In the genomic region with DNA sequence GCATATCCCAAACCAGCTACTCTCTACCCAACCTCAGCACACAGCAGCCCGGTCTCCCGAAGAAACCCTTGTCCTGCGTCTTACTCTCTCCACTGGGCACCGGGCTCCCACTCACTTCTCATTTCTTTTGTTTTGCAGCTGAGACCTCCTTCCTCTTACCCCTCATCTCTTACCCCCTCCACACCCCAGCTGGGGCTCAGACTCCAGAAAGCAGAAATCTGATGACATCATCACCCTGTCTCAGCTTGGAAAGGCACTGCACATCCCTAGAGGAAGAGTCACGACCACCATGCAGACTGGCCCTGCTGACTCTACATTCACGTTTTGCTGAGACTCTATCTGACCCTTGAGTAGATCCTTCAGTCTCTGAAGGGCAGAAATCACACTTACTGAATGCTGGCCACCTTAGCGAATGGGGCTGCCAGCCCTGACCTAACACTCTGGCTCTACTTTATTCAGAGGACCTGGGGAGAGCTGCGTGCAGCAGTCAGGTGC, we compare ENCODE assay signal across 8 mouse cellular contexts. TPM values are rescaled to one million over a fixed set of nuclear protein-coding genes. Genes with fewer than 3 reads are reported as not detected.
DNase-seq lines count a peak whose midpoint lies in the region; ATAC-seq and TF ChIP-seq lines count a peak whose summit lies in the region.

No protein-coding gene starts in this region.

- TF ChIP-seq POLR2A in spleen, adult 2 months (IDR thresholded peaks at IDR 0.05; ENCODE audit: low read depth, low read length): no peak

- DNase-seq in spleen, adult 2 months (ENCODE audit: low read depth in 1 of 2, low spot score in 2 of 2): no peak
- no peak for DNase-seq in spleen, postnatal 4 days (ENCODE audit: low spot score in 2 of 2)
- DNase-seq in limb, embryonic 10.5 days (ENCODE audit: low spot score): no peak
- no peak for DNase-seq in left cerebral cortex, postnatal 36 days (ENCODE audit: low spot score in 2 of 2)
- DNase-seq in right cerebral cortex, adult 2 months (ENCODE audit: low spot score in 2 of 2): no peak

- H3K36me3 ChIP-seq in spleen, adult 2 months (ENCODE audit: control insufficient read depth, insufficient read depth, low read length): peaks cover 28% of the 10 kb centered on the region
- peaks cover 47% of the 10 kb centered on the region for H3K36me3 ChIP-seq in embryonic facial prominence, embryonic 13.5 days
- peaks cover 52% of the 10 kb centered on the region for H3K36me3 ChIP-seq in limb, embryonic 10.5 days
- peaks cover 40% of the 10 kb centered on the region for H3K36me3 ChIP-seq in neural tube, embryonic 12.5 days

- WGBS in spleen, adult 2 months: 5% methylated on average over 8 of the region's 8 CpGs
- WGBS in embryonic facial prominence, embryonic 13.5 days: 43% methylated on average over 8 of the region's 8 CpGs
- 50% methylated on average over 8 of the region's 8 CpGs for WGBS in limb, embryonic 10.5 days
- WGBS in neural tube, embryonic 12.5 days: 38% methylated on average over 8 of the region's 8 CpGs

- H3K4me2 ChIP-seq in embryonic facial prominence, embryonic 13.5 days: peak overlapping the region; percentile 71
- peak overlapping the region; percentile 76 for H3K4me2 ChIP-seq in neural tube, embryonic 12.5 days (replicated peaks)

- intact Hi-C loops in left cerebral cortex, postnatal 36 days (cut with DNase I): loop anchor here (1.0 to 5.0 kb wide), 3 partner anchors 43 to 198 kb away; a partner anchor contains a TSS

- peaks cover 7% of the 10 kb centered on the region; the same call in 1 of the 2 replicates for H3K4me1 ChIP-seq in spleen, adult 2 months (ENCODE audit: control insufficient read depth, insufficient read depth, insufficient read length)
- H3K4me1 ChIP-seq in embryonic facial prominence, embryonic 13.5 days: peaks cover 47% of the 10 kb centered on the region
- peaks cover 57% of the 10 kb centered on the region for H3K4me1 ChIP-seq in limb, embryonic 10.5 days
- H3K4me1 ChIP-seq in neural tube, embryonic 12.5 days: peaks cover 33% of the 10 kb centered on the region

- peak overlapping the region; percentile 94 for H3K27ac ChIP-seq in spleen, adult 2 months (ENCODE audit: insufficient read depth, low read length)
- peak overlapping the region; percentile 90; the same call in 1 of the 2 replicates for H3K27ac ChIP-seq in embryonic facial prominence, embryonic 13.5 days
- peak overlapping the region; percentile 89 for H3K27ac ChIP-seq in limb, embryonic 10.5 days
- peak overlapping the region; percentile 76; the same call in 1 of the 2 replicates for H3K27ac ChIP-seq in neural tube, embryonic 12.5 days

- no peak for TF ChIP-seq CTCF in spleen, adult 2 months (IDR thresholded peaks at IDR 0.05; ENCODE audit: extremely low read depth, insufficient read depth, insufficient read length, insufficient replicate concordance)

- H3K9me3 ChIP-seq in embryonic facial prominence, embryonic 13.5 days: no peaks in the 10 kb centered on the region
- H3K9me3 ChIP-seq in limb, embryonic 10.5 days (replicated peaks): no peaks in the 10 kb centered on the region; the same call in 1 of the 2 replicates
- 0 out of 2 replicates have a peak, but pooled peaks cover 3% of the 10 kb centered on the region for H3K9me3 ChIP-seq in neural tube, embryonic 12.5 days

- H3K27me3 ChIP-seq in spleen, adult 2 months (ENCODE audit: control insufficient read depth, insufficient read depth, low read length): no peaks in the 10 kb centered on the region
- H3K27me3 ChIP-seq in embryonic facial prominence, embryonic 13.5 days: no peaks in the 10 kb centered on the region
- H3K27me3 ChIP-seq in limb, embryonic 10.5 days (ENCODE audit: low read depth, poor library complexity, severe bottlenecking): peaks cover 9% of the 10 kb centered on the region; the same call in 1 of the 2 replicates
- no peaks in the 10 kb centered on the region for H3K27me3 ChIP-seq in neural tube, embryonic 12.5 days (replicated peaks)

- H3K9ac ChIP-seq in embryonic facial prominence, embryonic 13.5 days: peak overlapping the region; percentile 83
- H3K9ac ChIP-seq in neural tube, embryonic 12.5 days: peak overlapping the region; percentile 67

- H3K4me3 ChIP-seq in spleen, adult 2 months (ENCODE audit: extremely low read depth, insufficient read depth, insufficient read length): peak overlapping the region; percentile 67
- H3K4me3 ChIP-seq in embryonic facial prominence, embryonic 13.5 days: peak overlapping the region; percentile 62
- H3K4me3 ChIP-seq in limb, embryonic 10.5 days: peak overlapping the region; percentile 70
- H3K4me3 ChIP-seq in neural tube, embryonic 12.5 days: peak overlapping the region; percentile 48

- ATAC-seq in embryonic facial prominence, embryonic 13.5 days (ENCODE audit: insufficient number of reproducible peaks, insufficient read depth, low FRiP score, low TSS enrichment, low read depth): no peak; the same call in 1 of the 2 replicates
- ATAC-seq in neural tube, embryonic 12.5 days (ENCODE audit: low FRiP score, low read depth): peak; percentile 38
- no peak for ATAC-seq in megakaryocyte-erythroid progenitor cell, adult 5-6 weeks (replicated peaks; ENCODE audit: low FRiP score, low TSS enrichment, poor library complexity, severe bottlenecking)

RNA-seq across cellular contexts. Expression of a gene that starts 0.9 kb away (rescaled TPM):
- 23.7 and 26.0 TPM in 2 replicates for polyA plus RNA-seq in spleen, adult 2 months (2012; rRNA removed)
- 2.8 and 3.2 TPM in 2 replicates for polyA plus RNA-seq in embryonic facial prominence, embryonic 13.5 days (2015; fragmentation: Nextera tagmentation; extraction: Ambion mirVana)
- polyA plus RNA-seq in limb, embryonic 10.5 days (2016; fragmentation: Nextera tagmentation; extraction: Ambion mirVana): 1.9 and 2.1 TPM in 2 replicates
- 2.0 and 2.1 TPM in 2 replicates for polyA plus RNA-seq in neural tube, embryonic 12.5 days (2016; fragmentation: Nextera tagmentation; extraction: Ambion mirVana)
- total RNA-seq in megakaryocyte-erythroid progenitor cell, adult 5-6 weeks (2014; fragmentation: Nextera tagmentation): 17.4 and 20.5 TPM in 2 replicates
- 8.2 and 8.3 TPM in 2 replicates for total RNA-seq in megakaryocyte-erythroid progenitor cell, adult 5-6 weeks (2017)
- 1 to 10 TPM; 7.2 to 8.4 TPM for total RNA-seq in left cerebral cortex, postnatal 36 days (2021)

RNA-seq across cellular contexts. Expression of a gene that starts 3.0 kb away (rescaled TPM):
- polyA plus RNA-seq in spleen, adult 2 months (2012; rRNA removed): 19.4 and 26.1 TPM in 2 replicates
- 8.6 and 9.4 TPM in 2 replicates for polyA plus RNA-seq in embryonic facial prominence, embryonic 13.5 days (2015; fragmentation: Nextera tagmentation; extraction: Ambion mirVana)
- 3.2 and 4.9 TPM in 2 replicates for polyA plus RNA-seq in limb, embryonic 10.5 days (2016; fragmentation: Nextera tagmentation; extraction: Ambion mirVana)
- 3.7 and 5.0 TPM in 2 replicates for polyA plus RNA-seq in neural tube, embryonic 12.5 days (2016; fragmentation: Nextera tagmentation; extraction: Ambion mirVana)
- total RNA-seq in megakaryocyte-erythroid progenitor cell, adult 5-6 weeks (2014; fragmentation: Nextera tagmentation): 8.7 and 12.2 TPM in 2 replicates
- total RNA-seq in megakaryocyte-erythroid progenitor cell, adult 5-6 weeks (2017): 2.3 and 6.5 TPM in 2 replicates
- total RNA-seq in left cerebral cortex, postnatal 36 days (2021): 1 to 10 TPM; 7.0 to 9.6 TPM

RNA-seq across cellular contexts. Expression of a gene that starts 8.6 kb away (rescaled TPM):
- 37.3 and 40.3 TPM in 2 replicates for polyA plus RNA-seq in spleen, adult 2 months (2012; rRNA removed)
- polyA plus RNA-seq in embryonic facial prominence, embryonic 13.5 days (2015; fragmentation: Nextera tagmentation; extraction: Ambion mirVana): 75.2 and 80.0 TPM in 2 replicates
- 116 and 118 TPM in 2 replicates for polyA plus RNA-seq in limb, embryonic 10.5 days (2016; fragmentation: Nextera tagmentation; extraction: Ambion mirVana)
- polyA plus RNA-seq in neural tube, embryonic 12.5 days (2016; fragmentation: Nextera tagmentation; extraction: Ambion mirVana): 83.7 and 85.5 TPM in 2 replicates
- 79.8 and 89.1 TPM in 2 replicates for total RNA-seq in megakaryocyte-erythroid progenitor cell, adult 5-6 weeks (2014; fragmentation: Nextera tagmentation)
- 39.6 and 49.6 TPM in 2 replicates for total RNA-seq in megakaryocyte-erythroid progenitor cell, adult 5-6 weeks (2017)
- total RNA-seq in left cerebral cortex, postnatal 36 days (2021): 10 to 100 TPM; 58.3 to 62.1 TPM

RNA-seq across cellular contexts. Expression of a gene that starts 37.9 kb away (rescaled TPM):
- 13.3 and 14.0 TPM in 2 replicates for polyA plus RNA-seq in spleen, adult 2 months (2012; rRNA removed)
- polyA plus RNA-seq in embryonic facial prominence, embryonic 13.5 days (2015; fragmentation: Nextera tagmentation; extraction: Ambion mirVana): 49.5 and 60.3 TPM in 2 replicates
- polyA plus RNA-seq in limb, embryonic 10.5 days (2016; fragmentation: Nextera tagmentation; extraction: Ambion mirVana): 51.7 and 56.8 TPM in 2 replicates
- polyA plus RNA-seq in neural tube, embryonic 12.5 days (2016; fragmentation: Nextera tagmentation; extraction: Ambion mirVana): 63.2 and 67.0 TPM in 2 replicates
- 27.2 and 30.0 TPM in 2 replicates for total RNA-seq in megakaryocyte-erythroid progenitor cell, adult 5-6 weeks (2014; fragmentation: Nextera tagmentation)
- total RNA-seq in megakaryocyte-erythroid progenitor cell, adult 5-6 weeks (2017): 21.6 and 32.0 TPM in 2 replicates
- 10 to 100 TPM; 65.5 to 98.0 TPM for total RNA-seq in left cerebral cortex, postnatal 36 days (2021)

RNA-seq across cellular contexts. Expression of a gene that starts 43.2 kb away (rescaled TPM):
- polyA plus RNA-seq in spleen, adult 2 months (2012; rRNA removed): 135 and 162 TPM in 2 replicates
- polyA plus RNA-seq in embryonic facial prominence, embryonic 13.5 days (2015; fragmentation: Nextera tagmentation; extraction: Ambion mirVana): 48.8 and 52.0 TPM in 2 replicates
- 54.8 and 56.9 TPM in 2 replicates for polyA plus RNA-seq in limb, embryonic 10.5 days (2016; fragmentation: Nextera tagmentation; extraction: Ambion mirVana)
- 97.0 and 110 TPM in 2 replicates for polyA plus RNA-seq in neural tube, embryonic 12.5 days (2016; fragmentation: Nextera tagmentation; extraction: Ambion mirVana)
- total RNA-seq in megakaryocyte-erythroid progenitor cell, adult 5-6 weeks (2014; fragmentation: Nextera tagmentation): 57.6 and 94.8 TPM in 2 replicates
- total RNA-seq in megakaryocyte-erythroid progenitor cell, adult 5-6 weeks (2017): 21.2 and 23.9 TPM in 2 replicates
- 100 to 1,000 TPM; 388 to 420 TPM for total RNA-seq in left cerebral cortex, postnatal 36 days (2021)
